Mouse (Mus musculus): ENCODE data around the gene Rab3a.

Gene Rab3a

DNA sequence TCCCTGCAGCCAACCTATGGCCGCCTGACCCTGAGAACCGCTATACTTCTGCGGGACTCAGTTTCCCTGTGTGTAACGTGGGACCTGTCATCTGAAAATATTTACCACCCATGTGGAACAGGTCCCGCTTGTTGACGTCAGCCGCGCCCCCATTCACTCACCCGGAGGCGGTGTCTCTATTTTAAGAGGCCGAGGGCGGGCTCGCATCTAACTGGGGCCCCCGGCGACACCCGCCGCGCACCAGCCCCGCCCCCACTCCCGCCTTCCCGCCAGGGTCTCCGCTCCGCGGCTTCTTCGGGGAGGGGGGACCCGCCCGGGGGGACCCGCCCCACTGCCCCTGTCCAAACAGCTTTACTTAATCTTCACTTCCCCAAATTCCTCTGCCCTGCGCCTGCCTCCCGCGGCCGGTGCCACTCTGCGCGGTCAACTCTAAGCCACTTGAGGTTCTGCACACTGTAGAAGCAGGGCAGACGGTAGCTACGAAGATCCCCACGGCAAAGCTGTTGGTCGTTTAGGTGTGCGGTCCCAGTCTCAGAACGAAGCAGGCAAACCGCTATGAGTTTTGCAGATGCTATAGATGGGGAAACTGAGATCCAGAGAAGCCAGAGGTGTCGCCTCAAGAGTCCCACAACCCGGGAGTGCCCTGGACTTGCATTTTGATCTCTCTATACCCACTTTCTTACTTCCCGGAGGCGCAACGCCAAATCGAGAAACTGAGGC lies 49.4 kb downstream of the Rab3a start:
- peak; percentile 70 for DNase-seq

DNA sequence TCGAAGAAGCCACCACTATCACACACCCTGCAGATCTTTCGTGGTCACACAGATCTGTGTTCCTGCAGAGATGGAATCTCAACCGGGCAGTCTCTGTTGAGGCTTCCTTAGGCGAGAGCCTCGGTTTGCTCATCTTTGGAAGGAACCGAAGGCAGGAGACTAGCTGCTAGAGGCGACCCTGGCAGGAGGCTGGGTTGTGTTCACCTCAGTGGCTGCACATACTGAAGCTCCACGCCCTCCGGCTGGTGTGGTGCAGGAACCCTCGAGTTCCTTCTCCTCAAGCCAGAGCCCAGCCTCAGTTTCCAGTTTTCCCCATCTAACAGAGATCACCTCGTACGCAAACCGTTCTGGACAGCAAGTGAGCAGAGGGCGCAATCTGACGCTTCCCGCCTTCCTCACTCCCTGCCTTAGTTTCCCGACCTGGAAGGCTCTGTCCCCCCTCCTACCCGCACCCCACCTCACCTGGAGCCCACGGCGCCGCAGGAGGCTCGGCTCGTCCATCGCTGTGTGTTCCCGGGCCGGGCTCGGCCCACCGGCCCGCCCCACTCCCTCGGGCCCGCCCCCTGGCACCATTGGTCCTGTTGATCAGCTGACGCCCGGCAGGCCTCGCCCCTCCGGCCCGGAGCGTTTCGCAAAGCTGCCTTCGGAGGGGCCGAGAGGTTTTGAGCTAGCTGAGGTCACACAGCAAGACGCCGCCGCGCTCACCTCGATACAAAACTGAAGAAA lies 50.2 kb downstream of the Rab3a start, which contains the start of gene Mast3:
Mast3 (minus strand) TSS at position 574 of the 726 bp plus-strand sequence.
- DNase-seq, result peak; percentile 93

- DNase-seq, result peak; percentile 84
These were observed 52.1 kb downstream of the Rab3a start for GRCm38 (mm10) chr8:70806541-70806940.

DNA sequence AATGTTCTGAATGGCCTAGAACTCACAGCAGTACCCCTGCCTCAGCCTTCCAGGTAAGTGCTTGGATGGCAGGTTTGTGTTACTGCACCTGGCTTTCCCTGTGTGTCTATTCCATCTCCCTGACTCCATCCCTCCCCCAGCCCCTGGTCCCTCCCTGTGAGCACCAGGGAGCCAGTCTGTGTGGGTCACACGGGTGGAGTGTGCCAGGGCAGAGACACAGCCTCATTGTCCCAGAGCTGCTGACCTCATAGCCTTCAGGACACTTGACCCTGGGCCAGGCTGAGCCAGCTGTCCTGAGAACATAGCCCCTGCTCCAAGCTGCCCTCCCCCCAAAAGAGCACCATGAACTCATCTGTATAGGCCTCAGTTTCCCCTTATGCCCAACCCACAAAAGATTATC lies 52.8 kb downstream of the Rab3a start:
- no peak for DNase-seq

DNA sequence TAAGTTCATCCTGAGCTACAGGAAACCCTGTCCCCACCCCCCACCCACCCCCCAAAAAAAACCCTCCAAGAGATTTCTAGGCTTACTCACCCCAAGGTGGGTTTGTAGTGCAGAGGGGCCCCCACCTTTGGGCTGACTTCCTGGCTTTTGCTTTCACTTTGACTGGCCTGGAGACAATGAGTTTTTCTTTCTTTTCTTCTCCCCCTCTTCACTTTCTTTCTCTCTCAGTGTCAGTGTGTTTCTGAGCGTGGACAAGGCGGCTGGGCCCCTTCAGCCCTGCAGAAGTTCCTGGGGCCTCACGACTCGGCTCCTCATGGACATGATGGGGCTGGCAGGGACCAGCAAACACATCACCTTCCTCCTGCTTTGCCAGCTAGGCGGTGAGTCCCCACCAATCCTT lies 53.8 kb downstream of the Rab3a start, which contains the start of gene Il12rb1:
Il12rb1 (plus strand) TSS at position 211 of the 400 bp plus-strand sequence.
- DNase-seq, result no peak

All from lung, postnatal 36 days (tissue).